Mouse (Mus musculus): Measurements from ENCODE around the gene Parp3. TPM values are rescaled to one million over a fixed set of nuclear protein-coding genes. Genes with fewer than 3 reads are reported as not detected.

Parp3 gene
- total and polyA plus RNA-seq, 2 experiments from 2014 or later: 2.8 to 7.2 TPM

GRCm38 (mm10) chr9:106480541-106480940 lies 3.8 kb upstream of the Parp3 start:
- no peak overlapping the region for H3K9ac ChIP-seq (replicated peaks; ENCODE audit: low read depth, low read length)
- no peak overlapping the region for H3K4me3 ChIP-seq (ENCODE audit: low read depth, low read length)
- H3K4me1 ChIP-seq (ENCODE audit: control insufficient read depth, insufficient read depth): peaks cover 21% of the 10 kb centered on the region
- DNase-seq (ENCODE audit: low spot score): no peak
- TF ChIP-seq CTCF (IDR thresholded peaks at IDR 0.05; ENCODE audit: low read depth): no peak
- no peak for TF ChIP-seq EP300 (IDR thresholded peaks at IDR 0.05; ENCODE audit: low read depth)
- H3K27ac ChIP-seq (ENCODE audit: low read depth): no peak overlapping the region
- 85% methylated on average over 7 of the region's 7 CpGs for WGBS
- H3K36me3 ChIP-seq (replicated peaks; ENCODE audit: control insufficient read depth, insufficient read depth, low read length): peaks cover 43% of the 10 kb centered on the region
- no peak for ATAC-seq (ENCODE audit: insufficient read depth, low read depth)
- H3K4me2 ChIP-seq (ENCODE audit: low read depth, low read length): no peak overlapping the region
- no peaks in the 10 kb centered on the region for H3K27me3 ChIP-seq (ENCODE audit: control insufficient read depth, insufficient read depth, low read length)
- H3K9me3 ChIP-seq (replicated peaks; ENCODE audit: control insufficient read depth, low read length): no peaks in the 10 kb centered on the region

DNA sequence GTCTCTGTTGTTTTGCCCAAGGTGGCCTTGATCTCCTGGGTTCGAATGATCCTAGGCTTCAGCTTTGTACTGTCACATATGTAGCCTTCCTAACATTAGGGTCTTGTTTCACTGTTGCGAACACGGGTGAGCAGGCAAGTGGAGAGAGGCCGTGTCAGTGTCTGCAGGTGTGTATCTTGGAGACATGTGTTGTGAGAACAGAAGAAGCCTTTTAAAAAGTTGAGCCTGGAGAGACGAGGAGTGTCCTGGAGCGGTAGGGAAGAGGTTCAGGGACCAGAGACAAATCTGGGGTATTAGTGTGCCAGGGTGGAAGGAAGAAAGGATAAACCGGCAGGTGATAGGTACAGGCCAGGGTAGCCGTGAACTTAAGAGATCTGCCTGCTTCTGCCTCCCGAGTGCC lies 1.4 kb upstream of the Parp3 start:
- no peak overlapping the region for H3K9ac ChIP-seq (replicated peaks; ENCODE audit: low read depth, low read length)
- TF ChIP-seq CTCF (IDR thresholded peaks at IDR 0.05; ENCODE audit: low read depth): no peak
- no peak for TF ChIP-seq EP300 (IDR thresholded peaks at IDR 0.05; ENCODE audit: low read depth)
- peaks cover 32% of the 10 kb centered on the region for H3K4me1 ChIP-seq (ENCODE audit: control insufficient read depth, insufficient read depth)
- no peak overlapping the region for H3K27ac ChIP-seq (ENCODE audit: low read depth)
- H3K9me3 ChIP-seq (replicated peaks; ENCODE audit: control insufficient read depth, low read length): no peaks in the 10 kb centered on the region
- peak overlapping the region; percentile 80 for H3K4me2 ChIP-seq (ENCODE audit: low read depth, low read length)
- DNase-seq (ENCODE audit: low spot score): no peak
- H3K36me3 ChIP-seq (replicated peaks; ENCODE audit: control insufficient read depth, insufficient read depth, low read length): peaks cover 21% of the 10 kb centered on the region
- peak overlapping the region; percentile 53 for H3K4me3 ChIP-seq (ENCODE audit: low read depth, low read length)
- no peak for ATAC-seq (ENCODE audit: insufficient read depth, low read depth)
- no peaks in the 10 kb centered on the region for H3K27me3 ChIP-seq (ENCODE audit: control insufficient read depth, insufficient read depth, low read length)
- WGBS: 74% methylated on average over 9 of the region's 9 CpGs

- H3K4me1 ChIP-seq (ENCODE audit: control insufficient read depth, insufficient read depth): peaks cover 32% of the 10 kb centered on the region
- peak overlapping the region; percentile 51; the same call in 1 of the 2 replicates for H3K27ac ChIP-seq (ENCODE audit: low read depth)
- peak overlapping the region; percentile 46 for H3K9ac ChIP-seq (replicated peaks; ENCODE audit: low read depth, low read length)
- peak overlapping the region; percentile 80 for H3K4me2 ChIP-seq (ENCODE audit: low read depth, low read length)
- WGBS: 1% methylated on average over 16 of the region's 16 CpGs
- peaks cover 16% of the 10 kb centered on the region for H3K36me3 ChIP-seq (replicated peaks; ENCODE audit: control insufficient read depth, insufficient read depth, low read length)
- no peaks in the 10 kb centered on the region for H3K27me3 ChIP-seq (ENCODE audit: control insufficient read depth, insufficient read depth, low read length)
- no peak for ATAC-seq (ENCODE audit: insufficient read depth, low read depth)
- no peak for DNase-seq (ENCODE audit: low spot score)
- peak overlapping the region; percentile 53 for H3K4me3 ChIP-seq (ENCODE audit: low read depth, low read length)
- H3K9me3 ChIP-seq (replicated peaks; ENCODE audit: control insufficient read depth, low read length): no peaks in the 10 kb centered on the region
- no peak for TF ChIP-seq EP300 (IDR thresholded peaks at IDR 0.05; ENCODE audit: low read depth)
- no peak for TF ChIP-seq CTCF (IDR thresholded peaks at IDR 0.05; ENCODE audit: low read depth)
Observed at GRCm38 (mm10) chr9:106477649-106478048, 900 bp upstream of the Parp3 start.

- H3K4me3 ChIP-seq (ENCODE audit: low read depth, low read length): peak overlapping the region; percentile 19
- peak overlapping the region; percentile 39 for H3K9ac ChIP-seq (replicated peaks; ENCODE audit: low read depth, low read length)
- peaks cover 8% of the 10 kb centered on the region for H3K36me3 ChIP-seq (replicated peaks; ENCODE audit: control insufficient read depth, insufficient read depth, low read length)
- peak overlapping the region; percentile 74 for H3K27ac ChIP-seq (ENCODE audit: low read depth)
- TF ChIP-seq CTCF (IDR thresholded peaks at IDR 0.05; ENCODE audit: low read depth) (no peak), EP300 (IDR thresholded peaks at IDR 0.05; ENCODE audit: low read depth) (no peak)
- peak overlapping the region; percentile 56 for H3K4me2 ChIP-seq (ENCODE audit: low read depth, low read length)
- ATAC-seq (ENCODE audit: insufficient read depth, low read depth) (peak; percentile 37), DNase-seq (ENCODE audit: low spot score) (peak; percentile 61)
- WGBS: 20% methylated on average over 16 of the region's 16 CpGs
- H3K4me1 ChIP-seq (ENCODE audit: control insufficient read depth, insufficient read depth): peaks cover 32% of the 10 kb centered on the region
- no peaks in the 10 kb centered on the region for H3K9me3 ChIP-seq (replicated peaks; ENCODE audit: control insufficient read depth, low read length)
- no peaks in the 10 kb centered on the region for H3K27me3 ChIP-seq (ENCODE audit: control insufficient read depth, insufficient read depth, low read length)
Observed at GRCm38 (mm10) chr9:106476002-106476923, 486 bp downstream of the Parp3 start.

GRCm38 (mm10) chr9:106475663-106476001 lies 1.1 kb downstream of the Parp3 start, which contains the start of gene Rrp9:
Rrp9 (plus strand) TSS chr9:106475963.
- WGBS: 84% methylated on average over 10 of the region's 10 CpGs
- no peaks in the 10 kb centered on the region for H3K9me3 ChIP-seq (replicated peaks; ENCODE audit: control insufficient read depth, low read length)
- peak within 1 kb of the TSS; percentile 19 for H3K4me3 ChIP-seq (ENCODE audit: low read depth, low read length)
- peak within 1 kb of the TSS; percentile 74 for H3K27ac ChIP-seq (ENCODE audit: low read depth)
- H3K4me1 ChIP-seq (ENCODE audit: control insufficient read depth, insufficient read depth): peaks cover 32% of the 10 kb centered on the region
- H3K9ac ChIP-seq (replicated peaks; ENCODE audit: low read depth, low read length): peak within 1 kb of the TSS; percentile 39
- ATAC-seq (ENCODE audit: insufficient read depth, low read depth) (no peak), DNase-seq (ENCODE audit: low spot score) (no peak)
- H3K36me3 ChIP-seq (replicated peaks; ENCODE audit: control insufficient read depth, insufficient read depth, low read length): peaks cover 3% of the 10 kb centered on the region; the same call in 1 of the 2 replicates
- H3K27me3 ChIP-seq (ENCODE audit: control insufficient read depth, insufficient read depth, low read length): no peaks in the 10 kb centered on the region
- no peak for TF ChIP-seq EP300 (IDR thresholded peaks at IDR 0.05; ENCODE audit: low read depth)
- no peak for TF ChIP-seq CTCF (IDR thresholded peaks at IDR 0.05; ENCODE audit: low read depth)
- peak within 1 kb of the TSS; percentile 56 for H3K4me2 ChIP-seq (ENCODE audit: low read depth, low read length)
